Mouse (Mus musculus) cerebellum, postnatal 10 days (tissue): ENCODE measurements around the gene Tmem131.

Experiments
- DNase-seq, 2 experiments: peaks; one replicate each; pipeline ENCODE4 v3.0.0; 2021; ENCODE audit warnings: mixed read lengths in 2 of 2

Gene Tmem131

GRCm38 (mm10) chr1:36938348-36938747 lies 5.1 kb downstream of the Tmem131 start:
- DNase-seq: no peak

GRCm38 (mm10) chr1:36937648-36938047 lies 5.8 kb downstream of the Tmem131 start:
- peak; percentile 37 to 38 for DNase-seq

GRCm38 (mm10) chr1:36937015-36937414 lies 6.5 kb downstream of the Tmem131 start:
- DNase-seq: no peak

GRCm38 (mm10) chr1:36936567-36936966 lies 6.9 kb downstream of the Tmem131 start:
- DNase-seq: no peak

GRCm38 (mm10) chr1:36934778-36935177 lies 8.7 kb downstream of the Tmem131 start:
- DNase-seq: peak in 1 of 2 experiments; percentile 43

- no peak for DNase-seq
Measured at GRCm38 (mm10) chr1:36933965-36934585, 9.4 kb downstream of the Tmem131 start.

GRCm38 (mm10) chr1:36932231-36932630 lies 11.2 kb downstream of the Tmem131 start:
- no peak for DNase-seq

- DNase-seq: no peak
Measured at GRCm38 (mm10) chr1:36930911-36931310, 12.6 kb downstream of the Tmem131 start.

GRCm38 (mm10) chr1:36929996-36930395 lies 13.5 kb downstream of the Tmem131 start:
- DNase-seq: no peak

- no peak for DNase-seq
Measured at GRCm38 (mm10) chr1:36928357-36929330, 14.8 kb downstream of the Tmem131 start.

GRCm38 (mm10) chr1:36927569-36927968 lies 15.9 kb downstream of the Tmem131 start:
- no peak for DNase-seq

GRCm38 (mm10) chr1:36926738-36927137 lies 16.7 kb downstream of the Tmem131 start:
- no peak for DNase-seq

- DNase-seq: no peak
Measured at GRCm38 (mm10) chr1:36926246-36926645, 17.2 kb downstream of the Tmem131 start.

- DNase-seq: no peak
Measured at GRCm38 (mm10) chr1:36925781-36926180, 17.7 kb downstream of the Tmem131 start.

GRCm38 (mm10) chr1:36924853-36925252 lies 18.6 kb downstream of the Tmem131 start:
- DNase-seq: no peak

GRCm38 (mm10) chr1:36923911-36924310 lies 19.6 kb downstream of the Tmem131 start:
- no peak for DNase-seq

GRCm38 (mm10) chr1:36922623-36923421 lies 20.6 kb downstream of the Tmem131 start:
- no peak for DNase-seq

GRCm38 (mm10) chr1:36921614-36922393 lies 21.7 kb downstream of the Tmem131 start:
- no peak for DNase-seq

- no peak for DNase-seq
Measured at GRCm38 (mm10) chr1:36920726-36921125, 22.7 kb downstream of the Tmem131 start.

GRCm38 (mm10) chr1:36920154-36920716 lies 23.2 kb downstream of the Tmem131 start:
- peak in 1 of 2 experiments; percentile 52 for DNase-seq

GRCm38 (mm10) chr1:36919728-36920127 lies 23.7 kb downstream of the Tmem131 start:
- no peak for DNase-seq

- DNase-seq: no peak
Measured at GRCm38 (mm10) chr1:36917423-36917822, 26.0 kb downstream of the Tmem131 start.
